Mouse (Mus musculus) common myeloid progenitor, adult 5-6 weeks (primary cell): Measurements from ENCODE around the gene Epb41l1. TPM values are rescaled to one million over a fixed set of nuclear protein-coding genes. Genes with fewer than 3 reads are reported as not detected.
A peak's percentile ranks its signal among the peaks of the same experiment; 100 is the strongest.

Source experiments
- ATAC-seq: replicated peaks from 2 replicates; pipeline ENCODE4 v1.8.0; 2016; ENCODE audit warnings: low read depth, mild to moderate bottlenecking, moderate TSS enrichment, inconsistent platforms; ENCODE audit not compliant: poor library complexity, severe bottlenecking
- total RNA-seq: library from RNA; stranded (forward); fragments of 200-1000, 187-1606 nt; gene quantifications from 2 replicates; pipeline ENCODE4 v1.2.3, GENCODE M21; 2017

The Epb41l1 gene
- total RNA-seq, 1 experiment from 2014 or later, result 1.3 TPM

DNA sequence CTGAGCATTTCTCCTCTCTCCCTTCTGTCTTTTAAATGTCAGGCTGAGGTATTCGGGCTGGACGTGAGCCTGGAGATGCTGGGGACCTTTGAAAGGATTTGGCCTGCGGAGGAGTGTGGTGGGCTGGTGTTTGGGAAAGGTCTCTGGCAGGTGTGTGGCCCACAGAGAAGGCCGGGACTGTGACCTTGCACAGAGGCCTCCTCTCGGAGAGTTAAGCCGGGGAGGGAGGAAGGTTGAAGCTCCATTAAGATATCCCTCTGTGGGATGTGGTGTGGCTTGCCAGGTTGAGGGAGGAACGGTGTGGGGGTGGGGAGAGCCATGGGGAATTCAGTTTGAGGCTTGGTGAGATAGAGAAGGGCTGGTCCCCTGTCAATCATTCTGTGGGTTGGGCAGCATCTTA, 59.1 kb downstream of the Epb41l1 start:
- ATAC-seq, result no peak

DNA sequence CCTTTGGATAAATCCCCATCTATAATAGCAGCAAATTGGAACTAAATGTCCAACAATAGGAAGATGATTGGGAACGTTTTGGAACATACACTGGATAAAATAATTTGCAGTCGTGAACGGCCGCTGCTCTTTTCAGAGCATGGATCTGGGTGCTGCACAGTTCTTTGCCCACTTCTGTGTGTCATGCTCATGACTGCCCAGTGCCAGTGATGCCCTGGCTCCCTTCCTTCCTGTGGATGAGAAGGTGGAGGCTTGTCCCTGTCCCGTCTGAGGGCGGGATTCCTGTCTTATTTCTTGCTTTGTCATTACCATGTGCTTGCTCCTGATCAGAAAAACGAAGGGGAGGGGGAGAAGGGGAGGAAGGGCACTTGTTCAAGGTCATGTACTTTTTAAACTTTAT, 59.6 kb downstream of the Epb41l1 start:
- ATAC-seq, result no peak

DNA sequence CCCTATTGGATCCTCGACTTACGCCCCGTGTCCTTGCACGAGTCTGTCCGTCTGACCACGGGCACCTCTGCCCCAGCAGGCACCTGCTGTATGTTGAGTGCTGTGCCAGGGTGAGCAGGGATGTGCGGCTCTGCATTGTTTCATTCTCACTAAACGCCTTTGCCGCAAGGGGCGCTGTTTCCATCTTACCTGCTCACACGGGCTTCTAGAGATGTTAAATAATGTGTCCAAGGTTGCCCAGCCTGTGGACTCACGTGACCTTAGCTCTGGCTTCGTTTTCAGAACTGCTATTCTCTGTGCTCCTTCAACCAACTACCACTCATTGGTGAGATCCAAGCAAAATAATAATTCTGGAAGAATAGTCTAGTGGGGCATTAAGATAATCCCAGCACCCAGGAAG, 61.6 kb downstream of the Epb41l1 start:
- ATAC-seq, result peak; percentile 84

DNA sequence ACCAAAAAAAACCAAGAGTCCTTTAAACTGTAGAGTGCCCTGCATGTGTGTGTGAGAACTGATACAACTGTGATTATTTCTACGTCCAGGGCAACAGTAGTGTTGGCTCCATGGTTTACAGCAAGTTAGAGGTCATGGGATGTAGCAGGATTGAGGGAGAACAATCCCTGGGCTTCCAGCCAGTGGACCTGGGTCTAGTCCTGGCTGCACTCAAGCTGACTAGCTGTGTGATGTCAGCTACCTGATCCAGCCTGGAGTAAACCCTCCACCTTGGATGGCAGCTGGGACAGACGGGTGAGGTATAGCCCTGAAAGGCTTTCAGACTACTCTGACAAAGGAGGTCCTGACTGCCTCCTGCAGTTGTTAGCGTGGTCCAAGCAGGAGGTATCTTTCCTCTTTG, 62.1 kb downstream of the Epb41l1 start:
- ATAC-seq, result no peak

DNA sequence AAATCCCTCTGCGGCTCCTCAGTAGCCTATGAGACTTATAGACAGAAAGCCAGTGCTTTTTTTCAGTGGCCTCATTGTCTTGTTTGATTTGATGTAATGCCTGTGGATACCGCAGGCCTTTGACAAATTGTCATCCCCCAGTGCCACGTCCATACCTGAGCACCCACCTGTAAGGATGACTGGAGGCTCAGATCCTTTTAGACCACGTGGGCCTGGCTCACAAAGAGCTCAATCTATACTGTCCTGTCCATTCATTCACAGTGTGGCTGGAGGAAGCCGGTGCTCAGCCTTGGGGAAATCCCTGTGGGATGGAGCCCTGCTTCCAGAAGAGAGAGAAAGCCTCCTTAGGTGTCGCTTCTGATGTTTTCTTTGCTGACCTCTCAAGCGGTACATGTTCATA, 62.5 kb downstream of the Epb41l1 start:
- no peak for ATAC-seq

DNA sequence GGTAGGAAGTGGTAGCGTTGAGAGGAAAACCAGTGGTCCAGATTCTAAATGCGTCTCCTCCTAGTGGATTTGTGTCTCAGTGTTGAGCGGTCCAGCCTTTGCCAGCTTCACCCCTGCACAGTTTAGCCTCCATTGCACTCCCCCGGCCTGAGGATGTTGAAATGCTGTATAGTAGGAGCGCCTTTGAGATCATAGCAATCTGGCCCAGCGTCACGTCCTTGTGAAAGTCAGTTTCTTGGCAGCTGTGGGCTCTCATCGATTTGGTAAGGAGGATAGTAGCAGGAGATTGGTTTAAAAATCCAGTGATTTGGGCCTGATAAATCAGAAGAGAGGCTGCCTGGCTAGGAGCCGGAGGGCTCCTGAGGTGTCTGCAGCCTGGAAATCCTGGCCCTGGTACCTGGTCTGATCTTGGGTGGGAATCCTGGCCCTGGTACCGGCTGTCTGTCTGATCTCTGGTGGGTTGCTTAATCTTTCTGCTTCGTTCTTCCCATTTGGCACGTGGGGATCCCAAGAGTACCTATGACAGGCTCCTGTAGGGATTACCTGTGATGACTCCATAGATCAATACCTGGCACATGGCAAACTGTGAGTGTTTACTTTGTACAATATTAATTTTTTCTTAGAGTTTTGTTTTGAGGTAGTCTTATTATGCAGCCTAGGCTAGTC, 65.5 kb downstream of the Epb41l1 start:
- no peak for ATAC-seq

DNA sequence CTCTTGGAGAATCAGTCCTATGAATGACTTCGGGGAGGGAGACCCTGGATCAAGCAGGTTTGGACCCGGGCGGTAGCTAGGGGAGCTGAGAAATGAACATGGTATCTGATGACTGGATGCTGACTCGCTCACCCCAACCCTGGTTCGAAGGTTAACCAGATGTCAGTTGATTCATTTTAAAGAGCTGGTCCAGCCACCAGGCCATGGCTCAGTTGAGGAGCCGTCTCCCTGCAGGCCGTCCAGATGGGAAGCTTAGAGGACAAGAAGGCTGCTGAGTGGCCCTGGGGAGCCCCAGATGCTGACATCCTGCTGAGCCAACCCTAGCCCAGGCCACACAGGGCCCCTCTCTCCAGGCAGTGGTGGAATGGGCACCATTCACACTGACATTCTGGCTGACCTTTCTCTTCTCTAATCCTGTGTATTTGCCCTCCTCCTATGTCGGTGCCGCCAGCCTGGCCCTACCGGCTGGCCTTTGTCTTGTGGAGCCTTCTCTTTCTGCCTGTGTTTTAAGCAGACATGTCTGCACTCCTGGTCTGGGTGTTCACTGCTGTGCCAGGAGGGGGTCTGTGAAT, 67.0 kb downstream of the Epb41l1 start:
- no peak for ATAC-seq

DNA sequence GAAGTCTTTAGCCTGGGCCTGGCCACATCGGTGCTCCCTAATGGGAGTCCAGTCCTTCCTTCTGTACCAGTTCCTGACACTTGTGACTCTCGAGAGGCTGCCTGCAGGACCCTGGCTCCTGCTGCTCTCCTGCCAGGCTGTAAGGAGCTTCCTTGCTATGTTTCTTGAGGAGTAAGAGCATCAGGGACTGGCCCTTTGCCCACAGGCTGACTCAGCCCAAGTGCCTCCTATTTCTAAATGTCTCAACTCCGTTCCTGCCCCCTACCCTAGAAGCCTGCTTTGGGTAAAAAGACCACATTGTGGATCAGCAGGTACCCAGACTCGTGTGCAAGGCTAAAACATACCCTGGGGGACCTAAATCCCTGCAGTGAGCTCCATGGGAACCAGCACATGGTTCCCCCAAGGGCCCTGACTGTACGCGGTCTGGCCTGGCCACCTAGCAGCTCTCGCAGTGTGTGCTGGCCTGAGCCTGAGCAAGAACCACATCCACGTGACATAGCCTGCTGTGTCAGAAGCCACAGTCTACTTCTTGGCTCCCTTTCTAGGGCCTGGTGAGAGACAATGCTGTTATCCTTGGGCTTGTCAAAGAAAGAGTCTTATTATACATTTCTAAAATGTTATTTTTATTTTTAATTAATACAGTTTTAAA, 67.6 kb downstream of the Epb41l1 start:
- ATAC-seq, result no peak

DNA sequence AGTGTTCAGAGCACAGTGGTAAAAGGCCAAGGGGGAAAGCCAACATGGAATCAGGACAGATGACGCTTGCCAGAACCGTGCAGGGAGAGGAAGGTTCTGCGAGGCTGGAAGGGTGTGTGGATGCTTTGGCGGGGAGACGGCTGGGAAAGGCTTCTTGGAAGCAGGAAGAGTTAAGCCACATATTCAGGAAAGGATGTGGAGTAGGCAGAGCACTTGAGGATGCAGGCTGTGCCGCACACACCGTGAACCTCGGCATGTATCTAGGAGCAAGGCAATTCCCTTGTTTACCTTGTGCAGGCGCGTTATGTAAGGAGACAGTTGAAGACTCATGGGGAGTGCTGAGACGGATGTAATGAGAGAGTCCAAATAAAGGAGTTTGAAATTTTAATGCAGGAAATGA, 69.5 kb downstream of the Epb41l1 start:
- ATAC-seq, result no peak

DNA sequence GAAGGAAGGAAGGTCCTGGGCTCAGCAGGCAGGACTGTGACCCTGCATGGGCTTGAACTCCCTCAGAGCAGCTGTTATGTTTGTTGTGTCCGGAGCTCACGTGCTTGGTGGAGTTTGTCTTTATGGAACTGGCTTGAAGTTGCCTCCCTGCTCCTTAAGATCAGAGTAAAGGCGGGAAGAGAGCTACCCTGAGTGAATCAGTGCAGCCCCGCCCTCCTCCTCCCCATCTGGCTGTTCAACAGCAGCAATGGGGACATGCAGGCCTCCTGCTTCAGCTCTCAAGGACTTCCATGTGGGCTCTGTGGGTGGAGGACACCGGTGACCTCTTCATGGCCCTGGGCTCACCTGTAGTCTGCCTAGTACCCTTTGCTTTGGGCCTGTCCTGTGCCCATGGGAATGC, 71.1 kb downstream of the Epb41l1 start:
- ATAC-seq, result no peak

DNA sequence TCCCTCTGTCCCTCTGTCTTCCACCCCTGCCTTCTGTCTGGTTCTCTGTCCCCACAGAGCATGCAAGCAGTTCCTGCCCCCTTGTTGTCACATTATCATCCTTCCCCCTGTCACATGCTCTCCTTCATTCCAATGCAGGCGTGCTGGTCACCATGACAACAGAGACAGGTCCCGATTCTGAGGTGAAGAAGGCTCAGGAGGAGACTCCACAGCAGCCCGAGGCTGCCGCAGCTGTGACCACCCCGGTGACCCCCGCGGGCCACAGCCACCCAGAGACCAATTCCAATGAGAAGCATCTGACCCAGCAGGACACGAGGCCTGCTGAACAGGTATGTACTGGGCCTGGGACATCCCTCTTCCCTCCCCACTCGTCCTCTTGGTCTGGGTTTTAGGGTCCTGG, 73.1 kb downstream of the Epb41l1 start:
- ATAC-seq, result no peak

DNA sequence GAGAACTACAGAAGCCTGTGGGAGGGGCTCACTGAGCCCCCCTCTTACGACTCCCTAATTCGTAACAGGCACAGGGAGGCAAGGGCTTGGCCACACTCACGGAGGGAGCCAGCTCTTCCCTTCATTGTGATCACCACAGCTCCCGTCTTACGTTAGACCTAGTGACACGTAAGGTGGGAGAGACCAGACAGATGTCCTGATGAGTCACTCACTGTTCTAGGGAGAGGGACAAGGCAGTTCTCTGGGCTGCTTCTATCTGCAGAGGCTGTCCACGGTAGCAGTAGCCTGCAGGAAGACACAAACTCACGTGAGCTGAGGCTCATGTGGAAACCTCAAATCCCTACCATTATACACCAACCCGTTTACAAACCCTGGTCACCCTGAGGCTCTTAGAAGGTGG, 73.8 kb downstream of the Epb41l1 start:
- ATAC-seq, result no peak

DNA sequence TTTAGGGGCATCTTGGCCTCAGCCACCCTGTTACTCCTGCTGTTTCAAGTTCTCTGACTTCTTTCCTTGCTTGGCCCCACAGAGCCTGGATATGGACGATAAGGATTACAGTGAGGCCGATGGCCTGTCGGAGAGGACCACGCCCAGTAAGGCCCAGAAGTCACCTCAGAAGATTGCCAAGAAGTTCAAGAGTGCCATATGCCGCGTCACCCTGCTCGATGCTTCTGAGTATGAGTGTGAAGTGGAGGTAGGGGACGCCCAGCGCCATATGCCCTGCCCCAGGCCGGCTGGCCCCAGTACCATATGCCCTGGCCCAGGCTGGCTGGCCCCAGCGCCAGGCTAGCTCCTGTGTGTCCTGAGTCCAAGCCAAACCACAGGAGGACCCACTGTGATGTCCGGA, 74.2 kb downstream of the Epb41l1 start:
- ATAC-seq, result 0 out of 2 replicates have a peak, but pooled peaks have one; percentile 18

DNA sequence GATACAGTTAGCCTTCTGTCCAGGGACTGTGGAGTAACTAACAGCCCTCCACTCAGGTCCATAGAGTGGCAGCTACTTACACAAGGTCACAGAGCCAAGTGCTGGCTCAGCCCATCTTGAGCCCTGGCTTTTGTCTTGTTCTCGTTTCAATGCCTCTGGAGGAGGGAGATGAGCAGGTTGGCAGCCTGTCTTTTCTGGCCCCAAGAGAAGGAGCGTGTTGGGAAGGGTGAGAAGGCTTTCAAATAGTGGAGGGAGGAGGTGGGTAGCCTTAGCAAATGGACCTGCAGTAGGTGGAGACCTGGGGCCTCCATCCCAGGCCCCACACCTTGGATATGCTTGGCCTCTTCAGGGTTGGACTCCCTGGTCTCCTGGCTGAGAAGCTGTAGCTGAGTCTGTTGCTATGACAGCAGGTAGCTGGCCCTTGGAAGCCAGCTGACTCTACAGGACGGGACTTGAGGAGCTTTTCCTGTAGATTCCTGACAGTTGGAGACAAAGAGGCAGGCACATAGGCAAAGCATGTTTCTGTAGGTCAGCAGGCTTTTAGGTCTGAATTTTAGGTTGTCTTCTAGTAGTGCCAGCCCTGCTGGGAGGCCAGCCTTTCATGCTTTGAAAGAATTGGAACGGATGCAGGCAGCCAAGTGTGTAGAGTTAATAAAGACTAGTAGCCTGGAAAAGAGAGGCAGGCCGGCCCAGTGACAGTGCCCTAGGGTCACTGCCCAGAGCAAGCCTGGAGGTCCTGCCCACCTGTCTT, 76.3 kb downstream of the Epb41l1 start:
- no peak for ATAC-seq

DNA sequence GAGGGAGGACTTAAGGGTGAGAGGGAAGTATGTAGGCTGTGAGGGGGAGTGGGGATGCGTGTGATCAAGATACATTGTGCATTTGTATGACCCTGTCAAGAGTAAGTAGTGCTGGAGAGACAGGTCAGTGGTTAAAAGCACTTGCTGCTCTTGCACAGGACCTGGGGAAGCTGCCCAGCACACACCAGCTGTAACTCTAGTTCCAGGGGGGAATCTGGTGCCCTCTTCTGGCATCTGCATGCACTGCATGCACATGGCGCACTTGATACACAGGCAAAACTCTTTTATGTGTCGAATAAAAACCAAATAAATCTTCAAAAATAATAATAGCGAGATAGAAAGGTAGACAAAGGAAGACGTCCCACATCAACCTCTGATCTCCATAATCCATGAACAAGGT, 77.2 kb downstream of the Epb41l1 start:
- ATAC-seq, result peak; percentile 81

DNA sequence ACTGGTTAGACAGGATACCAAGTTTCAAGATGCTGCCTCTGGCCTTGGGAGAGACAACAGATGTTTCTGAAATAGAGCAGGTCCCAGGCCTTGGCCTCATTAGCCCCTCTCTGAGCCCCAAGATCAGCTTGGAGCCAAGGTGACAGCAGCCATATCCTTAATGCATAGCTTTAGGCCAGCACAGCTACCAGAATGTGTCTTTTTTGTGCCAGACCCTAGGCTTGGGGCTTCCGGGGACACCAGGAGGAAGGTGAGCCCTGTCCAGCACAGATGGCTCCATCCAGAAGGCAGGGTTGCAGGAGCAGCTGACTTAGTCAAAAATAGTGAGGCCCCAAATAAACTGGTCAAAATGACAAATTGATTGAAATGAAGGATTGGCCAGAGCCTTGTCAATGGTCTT, 80.3 kb downstream of the Epb41l1 start:
- ATAC-seq, result no peak

DNA sequence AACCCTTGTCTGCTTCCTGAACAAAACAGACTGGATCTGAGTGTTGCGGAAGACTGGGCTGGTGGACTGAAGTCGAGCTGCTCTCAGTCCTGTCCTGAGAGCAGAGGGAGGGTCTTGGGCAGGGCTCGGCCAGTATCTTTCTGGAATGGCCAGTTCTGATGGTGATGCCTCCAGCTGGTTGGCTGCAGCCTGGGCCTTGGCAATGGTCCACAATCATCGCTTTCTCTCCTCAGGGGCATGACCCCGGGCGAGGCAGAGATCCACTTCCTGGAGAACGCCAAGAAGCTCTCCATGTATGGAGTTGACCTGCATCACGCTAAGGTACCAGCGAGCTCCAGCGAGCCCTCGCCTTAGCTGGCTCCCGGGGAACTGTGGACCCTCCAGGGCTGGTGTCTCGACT, 84.8 kb downstream of the Epb41l1 start:
- ATAC-seq, result no peak

DNA sequence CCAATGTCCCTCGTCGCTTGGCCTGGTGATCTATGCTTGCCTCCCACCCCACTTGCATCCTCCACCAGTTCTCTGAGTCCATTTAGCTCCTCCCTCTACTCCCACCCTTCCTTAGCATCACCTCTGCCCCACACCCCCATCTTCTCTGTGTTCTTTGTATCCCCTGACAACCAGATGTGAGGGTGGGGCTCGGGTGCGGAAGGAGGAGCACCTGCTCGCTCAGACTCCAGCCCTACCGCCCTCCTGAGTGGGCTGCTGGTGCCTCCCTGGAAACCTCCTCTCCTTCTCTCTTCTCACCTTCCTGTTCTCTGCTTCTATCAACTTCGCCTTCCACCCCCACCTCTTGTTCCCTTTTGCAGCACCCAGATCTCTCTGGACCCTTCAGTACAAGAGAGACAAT, 91.3 kb downstream of the Epb41l1 start:
- ATAC-seq, result no peak

DNA sequence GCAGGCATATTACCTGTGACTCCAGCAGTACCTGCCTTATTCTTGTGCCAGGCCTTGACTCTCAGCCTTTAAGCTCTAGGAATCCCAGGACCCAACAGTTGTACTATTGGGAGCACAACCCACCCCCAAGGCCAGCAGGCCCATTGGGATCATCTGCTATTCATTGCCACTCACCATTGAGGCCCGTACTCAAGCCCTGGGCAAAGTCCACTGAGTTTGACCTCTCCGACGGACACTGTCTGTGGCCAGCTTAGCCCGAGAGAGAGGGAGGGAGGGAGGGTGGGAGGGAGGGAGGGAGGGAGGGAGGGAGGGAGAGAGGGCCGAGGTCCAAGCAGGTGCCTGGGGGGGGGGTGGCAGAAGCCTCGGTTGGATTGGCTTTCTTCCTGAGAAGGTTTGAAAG, 91.9 kb downstream of the Epb41l1 start:
- ATAC-seq, result no peak

DNA sequence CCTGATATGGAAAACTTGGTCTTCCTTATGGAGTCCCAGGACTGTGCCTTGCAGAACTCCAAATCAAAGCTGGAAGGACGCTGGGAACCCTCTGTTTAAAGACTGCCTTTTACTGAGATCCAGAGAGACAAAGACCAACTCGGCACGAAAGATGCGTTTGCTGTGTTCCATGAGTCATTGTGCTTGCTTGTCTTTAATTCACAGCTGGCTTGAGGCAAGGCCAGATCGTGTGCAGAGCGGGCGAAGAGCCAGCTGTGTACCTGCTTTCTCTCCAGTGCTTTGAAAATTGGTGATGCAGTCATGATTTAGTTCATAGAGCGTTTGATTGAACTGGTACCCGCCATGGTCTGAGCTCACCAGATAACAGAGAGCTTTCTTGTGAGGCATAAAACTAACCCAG, 94.4 kb downstream of the Epb41l1 start:
- ATAC-seq, result no peak

DNA sequence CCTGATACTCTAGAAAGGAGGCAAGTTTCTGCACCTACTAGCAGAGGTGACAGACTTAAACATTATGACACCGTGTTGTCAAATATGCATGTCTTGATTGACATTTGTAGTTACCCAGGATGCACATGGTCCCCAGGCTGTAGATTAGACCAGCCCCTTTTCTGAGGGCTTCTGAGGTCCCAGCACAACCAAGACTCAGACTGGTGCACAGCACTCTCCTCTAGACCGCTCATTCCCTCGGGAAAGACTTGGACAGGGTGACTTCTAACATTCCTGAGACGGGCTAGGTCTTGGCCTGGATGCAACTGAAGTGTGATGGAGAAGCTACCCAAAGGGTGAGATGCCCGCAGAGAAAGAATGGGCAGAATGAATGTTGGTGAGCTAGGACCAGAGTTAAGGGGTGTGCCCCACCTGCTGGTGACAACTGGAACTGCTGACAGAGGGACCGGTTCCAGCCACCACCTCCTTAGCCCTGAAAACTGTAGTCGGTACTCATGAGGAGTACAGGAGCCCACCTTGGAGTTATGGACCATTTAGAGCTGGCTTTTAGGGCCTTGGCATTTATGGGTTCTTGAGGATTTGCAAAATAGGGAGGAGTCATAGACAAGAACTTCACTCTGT, 95.0 kb downstream of the Epb41l1 start:
- peak; percentile 86 for ATAC-seq
